Mouse (Mus musculus) CD4-positive helper T cell, adult 2 months (primary cell): ENCODE measurements at regions not wholly inside any gene's neighbourhood (a gene's known extent, or its start where the extent isn't known, plus 50 kb on each side); places are given as distances from the start of the nearest gene placed in this dataset.

Source experiments
- DNase-seq: peaks from one replicate; pipeline ENCODE4 v3.0.0-alpha.2; 2012; ENCODE audit warnings: low read depth, missing footprints, low spot score

- DNase-seq = no peak
Measured at GRCm38 (mm10) chr8:24287861-24288260, 437.8 kb downstream of the Adam3 start.

GRCm38 (mm10) chr8:24284966-24285365, 440.7 kb downstream of the Adam3 start:
- no peak for DNase-seq

- DNase-seq = no peak
Measured at GRCm38 (mm10) chr8:24283901-24284405, 441.7 kb downstream of the Adam3 start.

GRCm38 (mm10) chr8:24280296-24280695, 445.4 kb downstream of the Adam3 start:
- DNase-seq = no peak

- no peak for DNase-seq
Measured at GRCm38 (mm10) chr8:24278391-24278790, 447.3 kb downstream of the Adam3 start.

- no peak for DNase-seq
Measured at GRCm38 (mm10) chr8:24261359-24261758, 464.3 kb downstream of the Adam3 start.

- no peak for DNase-seq
Measured at GRCm38 (mm10) chr8:24258622-24259021, 467.0 kb downstream of the Adam3 start.

- no peak for DNase-seq
Measured at GRCm38 (mm10) chr8:24242211-24242610, 483.4 kb downstream of the Adam3 start.

- DNase-seq = no peak
Measured at GRCm38 (mm10) chr8:24240211-24240983, 485.3 kb downstream of the Adam3 start.

- peak; percentile 7 for DNase-seq
Measured at GRCm38 (mm10) chr8:24234981-24235380, 490.7 kb downstream of the Adam3 start.

- no peak for DNase-seq
Measured at GRCm38 (mm10) chr8:24228148-24228547, 497.5 kb downstream of the Adam3 start.

- DNase-seq = no peak
Measured at GRCm38 (mm10) chr8:24227331-24228072, 498.1 kb downstream of the Adam3 start.

- no peak for DNase-seq
Measured at GRCm38 (mm10) chr8:24220222-24220621, 505.4 kb downstream of the Adam3 start.

GRCm38 (mm10) chr8:24216655-24217054, 509.0 kb downstream of the Adam3 start:
- no peak for DNase-seq

- no peak for DNase-seq
Measured at GRCm38 (mm10) chr8:24215510-24216138, 510.0 kb downstream of the Adam3 start.

- no peak for DNase-seq
Measured at GRCm38 (mm10) chr8:24214315-24214714, 511.3 kb downstream of the Adam3 start.

GRCm38 (mm10) chr8:24212216-24213200, 513.1 kb downstream of the Adam3 start:
- no peak for DNase-seq

GRCm38 (mm10) chr8:24211091-24211490, 514.6 kb downstream of the Adam3 start:
- DNase-seq = no peak
